10 mouse cellular contexts compared by ENCODE assay signal in the genomic region with DNA sequence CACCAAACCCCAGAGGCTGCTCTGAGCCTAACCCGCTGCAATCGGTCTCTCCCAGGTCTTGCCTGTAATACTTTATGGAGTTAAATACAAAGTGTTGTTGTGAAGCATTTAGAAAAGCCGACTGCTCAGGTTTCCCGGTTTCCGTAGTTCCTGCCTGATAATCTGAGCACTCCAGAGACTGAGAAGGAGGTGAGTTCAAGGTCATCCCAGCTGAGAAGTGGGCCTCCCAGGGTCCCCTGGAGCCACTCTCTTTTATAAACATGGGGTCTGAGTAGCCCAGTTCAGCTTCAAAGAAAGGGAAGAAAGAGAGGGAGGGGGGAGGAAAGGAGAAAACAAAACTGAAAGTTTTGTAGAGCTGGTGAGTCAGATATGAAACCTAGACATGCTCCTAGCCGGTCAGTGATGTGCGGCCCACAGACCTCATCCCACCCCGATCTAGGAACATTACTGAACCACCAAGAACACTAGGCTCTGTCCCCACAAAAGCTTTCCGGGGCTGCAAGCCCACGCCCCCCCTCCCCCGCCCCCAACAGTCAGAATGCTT. TPM values are rescaled to one million over a fixed set of nuclear protein-coding genes. Genes with fewer than 3 reads are reported as not detected.
A peak's percentile ranks its signal among the peaks of the same experiment; 100 is the strongest.
DNase-seq lines count a peak whose midpoint lies in the region; ATAC-seq lines count a peak whose summit lies in the region.
"Had no signal": no experiment of that assay in that cellular context is flagged by ENCODE, and none has a peak within 500 bp of the region (broad histone marks: within the 10 kb centered on the region; RNA-seq: fewer than 3 reads in every experiment).

A gene (plus strand): TSS at position 148 of the 544 bp plus-strand sequence.

- DNase-seq in left cerebral cortex, postnatal 4 days = no peak
- DNase-seq in left cerebral cortex, adult 18-20 months (ENCODE audit: low spot score in 2 of 2) = no peak
- DNase-seq in CD4-positive helper T cell, adult 2 months (ENCODE audit: low read depth, low spot score) = peak; percentile 66
- peak; percentile 77 for DNase-seq in induced T-regulatory cell, adult 2 months (ENCODE audit: low read depth)
- DNase-seq in cerebellum, postnatal 14 days = no peak
- no peak for DNase-seq in left cerebral cortex, adult 9 months (ENCODE audit: low spot score in 2 of 2)

- 66% methylated on average over 11 of the region's 11 CpGs for WGBS in forebrain, embryonic 12.5 days

- intact Hi-C loops in left cerebral cortex, postnatal 4 days (cut with DNase I) = no loop called here

- no peaks in the 10 kb centered on the region for H3K36me3 ChIP-seq in forebrain, embryonic 12.5 days (replicated peaks)
- H3K36me3 ChIP-seq: stomach, embryonic 15.5 days had no signal

- peaks cover 13% of the 10 kb centered on the region for H3K27me3 ChIP-seq in forebrain, embryonic 12.5 days
- H3K27me3 ChIP-seq: stomach, embryonic 15.5 days had no signal

- no peaks in the 10 kb centered on the region for H3K9me3 ChIP-seq in forebrain, embryonic 12.5 days
- H3K9me3 ChIP-seq: stomach, embryonic 15.5 days had no signal

- no peak within 1 kb of the TSS for H3K9ac ChIP-seq in forebrain, embryonic 12.5 days
- H3K9ac ChIP-seq: liver, embryonic 14.5 days; stomach, embryonic 15.5 days had no signal

- no peak within 1 kb of the TSS for H3K27ac ChIP-seq in forebrain, embryonic 12.5 days
- H3K27ac ChIP-seq: liver, embryonic 14.5 days; stomach, embryonic 15.5 days had no signal

- 0 out of 2 replicates have a peak, but pooled peaks cover 6% of the 10 kb centered on the region for H3K4me1 ChIP-seq in forebrain, embryonic 12.5 days

- no peak within 1 kb of the TSS for H3K4me2 ChIP-seq in forebrain, embryonic 12.5 days
- H3K4me2 ChIP-seq: stomach, embryonic 15.5 days had no signal

- no peak within 1 kb of the TSS for H3K4me3 ChIP-seq in forebrain, embryonic 12.5 days (replicated peaks)
- H3K4me3 ChIP-seq: stomach, embryonic 15.5 days had no signal

- peak; percentile 69 for ATAC-seq in activated CD4-positive, CD25-positive, alpha-beta regulatory T cell, adult 4 months
- no peak for ATAC-seq in forebrain, embryonic 12.5 days (ENCODE audit: low FRiP score)

RNA-seq across cellular contexts. Expression of the gene that starts here (rescaled TPM):
- 10 to 100 TPM; 35.4 to 38.3 TPM for total RNA-seq in left cerebral cortex, postnatal 4 days (2021)
- total RNA-seq in left cerebral cortex, adult 18-20 months (2021) = 1 to 10 TPM; 7.4 to 7.8 TPM
- polyA plus RNA-seq in activated CD4-positive, CD25-positive, alpha-beta regulatory T cell, adult 4 months (2017; shearing (Covaris generic)) = not detected
- polyA plus RNA-seq in forebrain, embryonic 12.5 days (2016; fragmentation: Nextera tagmentation; extraction: Ambion mirVana) = 9.2 and 10.4 TPM in 2 replicates

Comparison
In these comparisons a context has a peak if more than half of its experiments do, and no peak if none do; other contexts are left out.
1. RNA of the gene that starts here (total RNA-seq): 35.4 to 38.3 TPM in left cerebral cortex, postnatal 4 days; 7.4 to 7.8 TPM in left cerebral cortex, adult 18-20 months; every median in the first group is over 4 times any median in the second.
2. Peak in ATAC-seq in activated CD4-positive, CD25-positive, alpha-beta regulatory T cell, adult 4 months; RNA of the gene not detected or under 1 TPM.
3. DNase-seq: peak in CD4-positive helper T cell, adult 2 months (single experiment) and induced T-regulatory cell, adult 2 months (single experiment); none in left cerebral cortex, postnatal 4 days (single experiment), left cerebral cortex, adult 18-20 months (0 of 2), cerebellum, postnatal 14 days (0 of 2) and left cerebral cortex, adult 9 months (0 of 2).